Mouse (Mus musculus) neural tube, embryonic 13.5 days (tissue): ENCODE measurements at regions not wholly inside any gene's neighbourhood (a gene's known extent, or its start where the extent isn't known, plus 50 kb on each side); places are given as distances from the start of the nearest gene placed in this dataset.

ENCODE experiments used
- ATAC-seq: fragments of 200-750 bp; cut with Nextera tagmentation; 2 replicates; pipeline ENCODE4 v1.8.0; 2017; ENCODE audit warnings: low read depth, mild to moderate bottlenecking, moderate TSS enrichment, moderate library complexity
- H3K27ac ChIP-seq: fragments of 300-500 bp; sonication (generic); replicated peaks from 2 replicates; pipeline ENCODE4 v1.5.1; 2015; ENCODE audit warnings: moderate library complexity, mild to moderate bottlenecking, inconsistent platforms
- H3K27me3 ChIP-seq: fragments of 300-500 bp; sonication (generic); 2 replicates; pipeline ENCODE4 v1.6.1; 2015; ENCODE audit warnings: mild to moderate bottlenecking, inconsistent platforms
- H3K36me3 ChIP-seq: fragments of 300-500 bp; sonication (generic); 2 replicates; pipeline ENCODE4 v1.6.1; 2015; ENCODE audit warnings: mild to moderate bottlenecking, inconsistent platforms
- H3K4me1 ChIP-seq: fragments of 300-500 bp; sonication (generic); replicated peaks from 2 replicates; pipeline ENCODE4 v1.6.1; 2015; ENCODE audit warnings: inconsistent platforms
- H3K4me2 ChIP-seq: fragments of 300-500 bp; sonication (generic); 2 replicates; pipeline ENCODE4 v1.6.1; 2015; ENCODE audit warnings: inconsistent platforms, mild to moderate bottlenecking, moderate library complexity
- H3K4me3 ChIP-seq: fragments of 300-500 bp; sonication (generic); 2 replicates; pipeline ENCODE4 v1.5.1; 2015; ENCODE audit warnings: mild to moderate bottlenecking, inconsistent platforms
- H3K9ac ChIP-seq: fragments of 300-500 bp; sonication (generic); 2 replicates; pipeline ENCODE4 v1.6.1; 2015; ENCODE audit warnings: moderate library complexity, mild to moderate bottlenecking, inconsistent platforms
- H3K9me3 ChIP-seq: fragments of 300-500 bp; sonication (generic); 2 replicates; pipeline ENCODE4 v1.6.1; 2016; ENCODE audit warnings: inconsistent platforms
- WGBS: fragments of 180-500 bp; shearing (Covaris S2); methylation state at CpG from one replicate; pipeline ENCODE4 v1.1.7; 2015; 5-methylcytosine and 5-hydroxymethylcytosine counted together

GRCm38 (mm10) chr6:112544315-112544714, 54.6 kb upstream of the Oxtr start:
- H3K36me3 ChIP-seq, result no peaks in the 10 kb centered on the region
- H3K4me3 ChIP-seq, result no peak overlapping the region
- no peaks in the 10 kb centered on the region for H3K9me3 ChIP-seq
- H3K27ac ChIP-seq, result no peak overlapping the region
- 82% methylated on average over 4 of the region's 4 CpGs for WGBS
- H3K9ac ChIP-seq, result no peak overlapping the region
- no peak overlapping the region for H3K4me2 ChIP-seq
- no peak for ATAC-seq
- H3K4me1 ChIP-seq, result no peaks in the 10 kb centered on the region
- no peaks in the 10 kb centered on the region for H3K27me3 ChIP-seq

- 93% methylated on average over 2 of the region's 2 CpGs for WGBS
- no peak for ATAC-seq
- Histone ChIP-seq H3K27me3 (no peaks in the 10 kb centered on the region), H3K4me2 (no peak overlapping the region), H3K4me1 (no peaks in the 10 kb centered on the region), H3K9ac (no peak overlapping the region), H3K36me3 (no peaks in the 10 kb centered on the region), H3K27ac (no peak overlapping the region), H3K4me3 (no peak overlapping the region), H3K9me3 (no peaks in the 10 kb centered on the region)
Measured at GRCm38 (mm10) chr6:112542692-112543091, 52.9 kb upstream of the Oxtr start.
